Mouse (Mus musculus) myocyte (in vitro differentiated cells): ENCODE data around the gene Scamp1. TPM values are rescaled to one million over a fixed set of nuclear protein-coding genes. Genes with fewer than 3 reads are reported as not detected.

Experiments used
- H3K27me3 ChIP-seq: one replicate; pipeline ENCODE4 v1.6.1; 2011; ENCODE audit not compliant: control insufficient read depth, insufficient read depth, insufficient read length
- H3K36me3 ChIP-seq: one replicate; pipeline ENCODE4 v1.6.1; 2011; ENCODE audit not compliant: control insufficient read depth, insufficient read depth
- H3K4me2 ChIP-seq: one replicate; pipeline ENCODE4 v1.6.1; 2011; ENCODE audit warnings: low read depth, control low read depth
- H3K4me3 ChIP-seq: one replicate; pipeline ENCODE4 v1.5.1; 2011; ENCODE audit warnings: mild to moderate bottlenecking, control low read depth, moderate library complexity
- H3K79me2 ChIP-seq: one replicate; pipeline ENCODE4 v1.6.1; 2011; ENCODE audit not compliant: control insufficient read depth, insufficient read depth
- H3ac ChIP-seq: one replicate; pipeline ENCODE4 v1.6.1; 2011; ENCODE audit not compliant: control insufficient read depth, insufficient read length
- CEBPB ChIP-seq: IDR thresholded peaks from 2 replicates; pipeline ENCODE4 v1.6.1; 2011; ENCODE audit warnings: mild to moderate bottlenecking, moderate library complexity; ENCODE audit not compliant: poor library complexity, insufficient read depth, severe bottlenecking
- E2F4 ChIP-seq: IDR thresholded peaks from one replicate; pipeline ENCODE4 v1.6.1; 2011; ENCODE audit warnings: mild to moderate bottlenecking, control low read depth, moderate library complexity; ENCODE audit not compliant: insufficient read depth
- MAX ChIP-seq: IDR thresholded peaks from one replicate; pipeline ENCODE4 v1.6.1; 2011; ENCODE audit warnings: low read depth, mild to moderate bottlenecking, control low read depth
- MYOD1 ChIP-seq, 3 experiments: IDR thresholded peaks; one replicate each; pipeline ENCODE4 v1.6.1; 2011; ENCODE audit warnings: control low read depth in 2 of 3, low read depth in 2 of 3, mild to moderate bottlenecking in 2 of 3, moderate library complexity in 1 of 3; ENCODE audit not compliant: insufficient read length in 2 of 3, control insufficient read depth in 1 of 3
- MYOG ChIP-seq, 3 experiments: IDR thresholded peaks; one replicate each; pipeline ENCODE4 v1.6.1; 2011; ENCODE audit warnings: control low read depth in 2 of 3, low read depth in 2 of 3, mild to moderate bottlenecking in 2 of 3; ENCODE audit not compliant: insufficient read length in 2 of 3, control insufficient read depth in 1 of 3, insufficient read depth in 1 of 3
- POLR2A ChIP-seq: IDR thresholded peaks from one replicate; pipeline ENCODE4 v1.6.1; 2011; ENCODE audit warnings: low read depth, mild to moderate bottlenecking, control low read depth, moderate library complexity; ENCODE audit not compliant: insufficient read length
- POLR2AphosphoS2 ChIP-seq: IDR thresholded peaks from one replicate; pipeline ENCODE4 v1.6.1; 2011; ENCODE audit warnings: low read depth, control low read depth; ENCODE audit not compliant: insufficient read length
- REST ChIP-seq: IDR thresholded peaks from one replicate; pipeline ENCODE4 v1.6.1; 2011; ENCODE audit warnings: mild to moderate bottlenecking, control low read depth, moderate library complexity; ENCODE audit not compliant: insufficient read depth, insufficient read length
- SRF ChIP-seq: IDR thresholded peaks from one replicate; pipeline ENCODE4 v1.6.1; 2011; ENCODE audit warnings: low read depth; ENCODE audit not compliant: control insufficient read depth, insufficient read length
- TCF12 ChIP-seq: IDR thresholded peaks from one replicate; pipeline ENCODE4 v1.6.1; 2011; ENCODE audit warnings: mild to moderate bottlenecking, control low read depth; ENCODE audit not compliant: poor library complexity, insufficient read depth, severe bottlenecking
- TCF3 ChIP-seq: IDR thresholded peaks from one replicate; pipeline ENCODE4 v1.6.1; 2011; ENCODE audit warnings: low read depth, control low read depth; ENCODE audit not compliant: insufficient read length
- USF1 ChIP-seq: IDR thresholded peaks from one replicate; pipeline ENCODE4 v1.6.1; 2011; ENCODE audit warnings: low read depth, mild to moderate bottlenecking, control low read depth, moderate library complexity
- polyA plus RNA-seq: library from polyadenylated mRNA; unstranded; fragments of >200 nt; fragmentation: generic; extraction: Trizol; gene quantifications from one replicate; pipeline ENCODE4 v1.2.1, GENCODE M21; 2012; ENCODE audit warnings: missing spikeins

Gene Scamp1
- polyA plus RNA-seq, 1 experiment = 9.1 TPM

GRCm38 (mm10) chr13:94159478-94160220, 126.0 kb downstream of the Scamp1 start:
- Histone ChIP-seq H3K27me3 (no peaks in the 10 kb centered on the region), H3K4me2 (no peak overlapping the region), H3ac (no peak overlapping the region), H3K79me2 (peaks cover 86% of the 10 kb centered on the region), H3K36me3 (no peaks in the 10 kb centered on the region), H3K4me3 (no peak overlapping the region)
- TF ChIP-seq TCF12 = no peak
- no peak for TF ChIP-seq USF1
- TF ChIP-seq POLR2AphosphoS2 = no peak

DNA sequence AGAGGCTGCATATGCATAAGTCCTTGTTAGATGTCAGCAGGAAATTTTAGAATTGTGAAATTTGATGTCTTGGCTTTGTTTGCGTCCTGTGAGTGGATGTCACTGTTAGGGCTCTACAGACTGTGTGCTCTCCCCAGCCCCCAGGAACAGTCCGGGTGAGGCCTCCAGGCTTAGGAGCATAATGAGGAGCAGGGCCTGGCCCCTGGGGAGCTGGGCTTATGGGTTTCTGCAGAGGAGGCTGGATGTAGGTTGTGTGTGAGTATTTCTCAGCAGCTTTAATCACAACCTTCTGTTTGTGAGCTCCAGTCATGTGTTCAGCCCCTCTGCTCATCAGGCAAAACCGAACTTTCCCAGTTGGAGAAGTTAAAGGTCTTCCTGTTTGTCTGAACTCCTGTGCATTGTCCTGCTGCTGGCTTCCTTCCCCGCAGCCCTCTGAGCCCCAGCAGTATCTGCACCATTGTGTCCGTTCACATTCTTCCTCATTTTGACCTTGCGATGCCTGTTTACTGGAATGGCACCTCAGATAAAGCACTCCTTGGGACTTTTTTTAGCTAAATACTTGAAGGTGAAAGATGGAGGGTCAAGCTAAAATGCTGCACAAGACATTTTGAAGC, 126.7 kb downstream of the Scamp1 start:
- TF ChIP-seq POLR2AphosphoS2 (no peak), POLR2A (no peak), SRF (no peak), REST (no peak), MAX (no peak), MYOD1 (IDR thresholded peaks at IDR 0.05; ENCODE audit: control insufficient read depth in 1 of 3, insufficient read length in 2 of 3, low read depth in 2 of 3) (no peak), CEBPB (no peak), USF1 (no peak), TCF12 (no peak), MYOG (IDR thresholded peaks at IDR 0.05; ENCODE audit: control insufficient read depth in 1 of 3, insufficient read depth in 1 of 3, insufficient read length in 2 of 3, low read depth in 2 of 3) (no peak), E2F4 (no peak), TCF3 (no peak)
- no peak overlapping the region for H3K4me2 ChIP-seq

DNA sequence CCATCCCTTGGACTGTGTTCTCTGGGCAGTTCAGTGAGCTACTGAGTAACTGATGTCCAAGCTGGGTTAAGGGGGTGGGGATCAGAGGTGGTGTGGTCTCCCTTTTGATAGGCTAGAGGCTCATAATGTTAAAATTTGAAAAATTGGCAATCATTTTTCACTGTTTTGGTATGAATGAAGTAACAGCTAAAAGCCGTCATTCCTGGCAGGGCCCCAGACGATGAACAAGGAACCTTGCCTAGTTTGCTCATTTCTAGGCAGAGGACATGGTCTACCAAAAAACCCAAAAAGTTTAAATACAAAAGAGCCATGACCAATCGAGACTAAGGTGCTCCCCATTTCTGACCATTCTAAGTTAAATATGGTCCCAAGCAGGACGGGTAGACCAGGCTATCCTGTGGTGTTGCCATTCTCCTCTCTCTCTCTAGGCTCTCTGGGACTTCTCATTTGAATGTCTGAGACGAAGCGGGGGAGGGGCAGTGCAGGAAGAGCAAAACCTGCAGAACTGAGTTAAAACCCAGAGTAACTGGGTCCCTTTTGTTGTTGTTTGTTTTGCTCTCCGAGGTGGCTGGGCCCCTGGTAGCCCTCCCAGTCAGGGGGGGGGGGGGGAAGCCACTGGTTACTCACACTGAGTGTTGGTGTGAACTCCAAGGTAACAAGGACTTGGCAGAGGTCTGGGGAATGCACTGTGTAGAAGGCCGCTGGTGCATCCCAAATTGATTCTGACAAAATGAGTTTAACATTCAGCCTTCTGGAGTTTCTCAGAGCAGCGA, 129.8 kb downstream of the Scamp1 start:
- Histone ChIP-seq H3K4me2 (peak overlapping the region; percentile 86), H3K36me3 (no peaks in the 10 kb centered on the region), H3K4me3 (no peak overlapping the region), H3K79me2 (peaks cover 67% of the 10 kb centered on the region), H3ac (no peak overlapping the region), H3K27me3 (no peaks in the 10 kb centered on the region)
- TF ChIP-seq CEBPB (no peak), TCF3 (no peak), REST (no peak)

More for the DNA sequence above, 126.7 kb downstream of the Scamp1 start:
- no peaks in the 10 kb centered on the region for H3K27me3 ChIP-seq
- no peak overlapping the region for H3K4me3 ChIP-seq
- no peak overlapping the region for H3ac ChIP-seq
- H3K36me3 ChIP-seq = no peaks in the 10 kb centered on the region
- H3K79me2 ChIP-seq = peaks cover 81% of the 10 kb centered on the region

- Histone ChIP-seq H3ac (no peak overlapping the region), H3K4me2 (peak overlapping the region; percentile 86), H3K79me2 (peaks cover 66% of the 10 kb centered on the region), H3K36me3 (no peaks in the 10 kb centered on the region), H3K4me3 (no peak overlapping the region), H3K27me3 (no peaks in the 10 kb centered on the region)
- TF ChIP-seq TCF12 = no peak
- no peak for TF ChIP-seq REST
- TF ChIP-seq E2F4 = no peak
- TF ChIP-seq MYOG (IDR thresholded peaks at IDR 0.05; ENCODE audit: control insufficient read depth in 1 of 3, insufficient read depth in 1 of 3, insufficient read length in 2 of 3, low read depth in 2 of 3) = no peak
- no peak for TF ChIP-seq POLR2A
- TF ChIP-seq MYOD1 (IDR thresholded peaks at IDR 0.05; ENCODE audit: control insufficient read depth in 1 of 3, insufficient read length in 2 of 3, low read depth in 2 of 3) = no peak
- no peak for TF ChIP-seq TCF3
- no peak for TF ChIP-seq POLR2AphosphoS2
- TF ChIP-seq CEBPB = peak; percentile 87
- peak; percentile 63 for TF ChIP-seq USF1
- no peak for TF ChIP-seq SRF
- no peak for TF ChIP-seq MAX
Measured at GRCm38 (mm10) chr13:94154512-94155296, 131.0 kb downstream of the Scamp1 start.

DNA sequence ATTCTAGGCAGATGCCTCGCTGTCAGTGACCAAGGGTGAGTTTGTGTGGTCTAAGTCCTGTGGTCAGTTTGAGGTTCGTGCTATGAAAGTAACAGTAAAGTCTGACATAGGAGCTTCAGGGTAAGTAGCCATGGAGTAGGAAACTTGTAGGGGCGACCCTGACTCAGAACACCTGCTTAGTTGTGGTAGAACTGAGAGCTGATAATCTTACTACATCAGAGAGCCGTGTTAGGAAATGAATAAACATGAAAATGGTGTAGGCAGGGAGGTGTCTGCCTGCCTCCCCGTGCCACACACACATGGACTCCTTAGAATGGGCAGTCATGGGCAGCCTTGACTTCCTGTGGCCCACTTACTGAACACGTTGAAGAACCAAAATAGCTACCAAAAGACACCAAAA, 132.0 kb downstream of the Scamp1 start:
- peaks cover 61% of the 10 kb centered on the region for H3K79me2 ChIP-seq
- no peaks in the 10 kb centered on the region for H3K27me3 ChIP-seq
- H3K36me3 ChIP-seq = no peaks in the 10 kb centered on the region
- no peak for TF ChIP-seq MAX
- no peak for TF ChIP-seq CEBPB
- no peak for TF ChIP-seq POLR2A
- TF ChIP-seq USF1 = no peak
- no peak for TF ChIP-seq POLR2AphosphoS2
- peak; percentile 13 for TF ChIP-seq SRF
- peak in 1 of 3 experiments; percentile 29 for TF ChIP-seq MYOD1 (IDR thresholded peaks at IDR 0.05; ENCODE audit: control insufficient read depth in 1 of 3, insufficient read length in 2 of 3, low read depth in 2 of 3)
- no peak for TF ChIP-seq TCF3
- TF ChIP-seq REST = no peak
- no peak for TF ChIP-seq E2F4
- no peak for TF ChIP-seq TCF12
- no peak for TF ChIP-seq MYOG (IDR thresholded peaks at IDR 0.05; ENCODE audit: control insufficient read depth in 1 of 3, insufficient read depth in 1 of 3, insufficient read length in 2 of 3, low read depth in 2 of 3)
- H3ac ChIP-seq = no peak overlapping the region
- H3K4me3 ChIP-seq = no peak overlapping the region
- H3K4me2 ChIP-seq = peak overlapping the region; percentile 86
